Mouse (Mus musculus): ENCODE measurements around the gene Gak. TPM values are rescaled to one million over a fixed set of nuclear protein-coding genes. Genes with fewer than 3 reads are reported as not detected.

Gene Gak
- polyA plus RNA-seq, 1 experiment: 84.9 TPM

GRCm38 (mm10) chr5:108669986-108670385 is 40.4 kb upstream of the Gak start:
- Histone ChIP-seq H3K4me3 (ENCODE audit: insufficient read depth, low read length) (peak overlapping the region; percentile 81), H3K27ac (ENCODE audit: insufficient read depth, low read length) (0 out of 2 replicates have a peak overlapping the region, but pooled peaks have one; percentile 10), H3K4me1 (ENCODE audit: control insufficient read depth, insufficient read depth, low read length) (peaks cover 2% of the 10 kb centered on the region)
- no peak for TF ChIP-seq POLR2A (IDR thresholded peaks at IDR 0.05; ENCODE audit: extremely low read depth, insufficient read depth, low read length)
- TF ChIP-seq CTCF (IDR thresholded peaks at IDR 0.05; ENCODE audit: extremely low read depth, insufficient read depth, low read length): no peak

DNA sequence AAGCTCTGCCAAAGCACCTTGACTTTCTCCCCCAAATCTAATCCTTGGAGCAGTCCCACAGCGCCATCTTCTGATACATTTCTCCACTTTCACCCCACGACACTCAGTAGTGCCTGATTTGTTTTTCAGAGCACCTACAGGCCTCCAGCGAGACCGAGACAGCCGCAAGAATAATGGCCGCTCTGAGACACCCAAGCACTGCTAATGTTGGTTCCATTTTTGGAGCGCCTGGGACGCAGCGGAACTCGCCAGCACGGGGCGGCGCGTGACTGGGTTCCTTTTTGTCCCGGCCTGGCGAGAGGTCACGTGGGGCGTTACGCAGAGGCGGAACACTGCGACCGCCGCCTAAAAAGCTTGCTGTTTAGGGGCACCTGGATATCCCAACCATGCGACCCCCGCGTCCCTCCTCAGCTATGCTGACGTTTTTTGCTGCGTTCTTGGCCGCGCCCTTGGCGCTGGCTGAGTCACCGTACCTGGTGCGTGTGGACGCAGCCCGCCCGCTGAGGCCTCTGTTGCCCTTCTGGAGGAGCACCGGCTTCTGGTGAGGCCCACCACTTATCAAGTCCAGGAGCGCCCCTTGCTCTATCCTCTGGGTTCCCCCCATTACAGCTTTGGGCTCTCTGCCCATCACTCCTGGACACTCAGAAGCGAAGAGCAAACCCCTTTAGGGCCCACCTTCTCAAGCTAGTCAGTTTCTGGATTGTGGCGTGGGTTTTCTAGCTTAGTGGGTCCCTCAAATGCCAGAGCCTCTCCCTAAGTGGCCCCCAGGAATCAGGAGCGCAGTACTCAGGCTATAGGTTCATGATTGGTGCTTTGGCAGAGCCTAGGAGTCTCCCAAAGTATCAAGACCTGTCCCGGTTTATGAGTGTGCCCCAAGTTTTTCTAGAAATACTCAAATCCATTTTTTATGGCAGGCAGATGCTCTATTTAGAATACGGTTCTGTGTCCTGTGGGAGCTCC is 39.7 kb upstream of the Gak start, which contains the start of gene Dgkq:
Dgkq (minus strand) TSS at position 696 of the 960 bp plus-strand sequence.
- TF ChIP-seq CTCF (IDR thresholded peaks at IDR 0.05; ENCODE audit: extremely low read depth, insufficient read depth, low read length) (peak; percentile 56), POLR2A (IDR thresholded peaks at IDR 0.05; ENCODE audit: extremely low read depth, insufficient read depth, low read length) (peak; percentile 78; the same call in 1 of the 2 replicates)
- peak within 1 kb of the TSS; percentile 98 for H3K27ac ChIP-seq (ENCODE audit: insufficient read depth, low read length)
- H3K4me3 ChIP-seq (ENCODE audit: insufficient read depth, low read length): peak within 1 kb of the TSS; percentile 81
- H3K4me1 ChIP-seq (ENCODE audit: control insufficient read depth, insufficient read depth, low read length): peaks cover 2% of the 10 kb centered on the region

DNA sequence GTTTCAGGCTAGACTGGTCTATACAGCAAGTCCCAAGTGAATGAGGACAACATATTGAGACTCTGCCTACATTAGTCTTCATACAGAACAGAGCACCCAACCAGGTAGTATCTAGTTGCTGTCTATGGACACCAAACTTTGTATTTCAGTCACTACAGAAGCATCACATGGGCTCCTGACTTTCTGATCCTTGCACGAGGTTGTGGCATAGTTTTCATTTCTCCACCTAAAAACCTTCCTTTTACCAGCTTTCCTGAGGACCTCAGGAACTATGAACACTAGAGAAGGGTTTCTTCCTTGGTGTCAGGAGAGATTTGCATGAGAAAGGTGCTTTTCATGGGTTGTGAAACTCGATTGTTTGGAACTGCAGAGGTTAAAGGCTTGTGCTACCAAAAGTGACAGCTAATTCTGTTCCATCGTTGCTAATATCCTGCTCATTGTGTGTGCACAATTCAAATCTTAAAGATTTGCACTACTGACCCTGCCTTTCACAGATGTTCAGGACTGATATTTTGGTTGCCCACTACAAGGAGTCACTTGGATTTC is 38.9 kb upstream of the Gak start:
- Histone ChIP-seq H3K27ac (ENCODE audit: insufficient read depth, low read length) (peak overlapping the region; percentile 98), H3K4me3 (ENCODE audit: insufficient read depth, low read length) (peak overlapping the region; percentile 81), H3K4me1 (ENCODE audit: control insufficient read depth, insufficient read depth, low read length) (peaks cover 2% of the 10 kb centered on the region)
- TF ChIP-seq POLR2A (IDR thresholded peaks at IDR 0.05; ENCODE audit: extremely low read depth, insufficient read depth, low read length) (no peak), CTCF (IDR thresholded peaks at IDR 0.05; ENCODE audit: extremely low read depth, insufficient read depth, low read length) (no peak)

DNA sequence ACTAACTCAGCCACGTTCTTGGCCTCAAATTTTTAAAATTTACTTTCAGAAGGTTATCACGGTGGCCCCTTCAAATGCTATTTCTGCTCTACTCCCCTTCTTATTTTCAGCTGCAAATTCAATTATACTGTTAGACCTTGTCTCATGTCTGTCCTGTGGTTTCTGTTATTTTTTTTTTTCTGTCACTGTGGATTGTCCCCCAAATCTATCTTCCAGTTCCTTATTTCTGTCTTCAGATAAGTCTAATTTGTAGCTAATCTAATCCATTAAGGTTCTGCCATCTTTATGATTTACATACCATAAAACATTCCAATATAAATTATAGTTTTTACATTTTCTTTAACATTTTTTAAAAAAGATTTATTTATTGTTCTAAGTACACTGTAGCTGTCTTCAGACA is 37.8 kb upstream of the Gak start:
- peaks cover 2% of the 10 kb centered on the region for H3K4me1 ChIP-seq (ENCODE audit: control insufficient read depth, insufficient read depth, low read length)
- H3K27ac ChIP-seq (ENCODE audit: insufficient read depth, low read length): no peak overlapping the region
- no peak overlapping the region for H3K4me3 ChIP-seq (ENCODE audit: insufficient read depth, low read length)
- TF ChIP-seq CTCF (IDR thresholded peaks at IDR 0.05; ENCODE audit: extremely low read depth, insufficient read depth, low read length) (no peak), POLR2A (IDR thresholded peaks at IDR 0.05; ENCODE audit: extremely low read depth, insufficient read depth, low read length) (no peak)

GRCm38 (mm10) chr5:108665066-108665465 is 35.5 kb upstream of the Gak start:
- Histone ChIP-seq H3K27ac (ENCODE audit: insufficient read depth, low read length) (no peak overlapping the region), H3K4me3 (ENCODE audit: insufficient read depth, low read length) (no peak overlapping the region), H3K4me1 (ENCODE audit: control insufficient read depth, insufficient read depth, low read length) (peaks cover 5% of the 10 kb centered on the region)
- TF ChIP-seq CTCF (IDR thresholded peaks at IDR 0.05; ENCODE audit: extremely low read depth, insufficient read depth, low read length): no peak
- TF ChIP-seq POLR2A (IDR thresholded peaks at IDR 0.05; ENCODE audit: extremely low read depth, insufficient read depth, low read length): no peak

DNA sequence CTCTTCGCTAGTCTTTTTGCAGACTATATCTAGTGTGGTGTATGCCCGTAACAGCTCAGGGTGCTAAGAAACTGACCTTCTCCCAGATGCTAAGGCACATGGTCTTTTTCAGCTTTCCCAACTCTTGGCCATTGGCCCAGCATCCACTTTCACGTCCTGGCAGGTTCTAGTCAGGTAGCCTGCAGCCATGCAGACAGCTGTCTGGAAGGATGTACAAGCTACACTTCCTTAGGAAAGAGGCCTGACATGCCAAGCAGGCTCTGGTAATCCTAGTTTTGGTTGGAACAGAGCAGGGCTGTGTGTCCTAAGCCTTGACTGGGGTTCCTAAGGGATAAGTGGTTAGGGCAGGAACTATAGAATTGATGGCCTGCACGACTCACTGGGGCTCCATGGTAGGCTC is 33.2 kb upstream of the Gak start:
- Histone ChIP-seq H3K27ac (ENCODE audit: insufficient read depth, low read length) (no peak overlapping the region), H3K4me3 (ENCODE audit: insufficient read depth, low read length) (no peak overlapping the region), H3K4me1 (ENCODE audit: control insufficient read depth, insufficient read depth, low read length) (peaks cover 11% of the 10 kb centered on the region)
- TF ChIP-seq CTCF (IDR thresholded peaks at IDR 0.05; ENCODE audit: extremely low read depth, insufficient read depth, low read length) (no peak), POLR2A (IDR thresholded peaks at IDR 0.05; ENCODE audit: extremely low read depth, insufficient read depth, low read length) (no peak)

- Histone ChIP-seq H3K27ac (ENCODE audit: insufficient read depth, low read length) (no peak overlapping the region), H3K4me3 (ENCODE audit: insufficient read depth, low read length) (peak overlapping the region; percentile 95), H3K4me1 (ENCODE audit: control insufficient read depth, insufficient read depth, low read length) (peaks cover 11% of the 10 kb centered on the region)
- TF ChIP-seq CTCF (IDR thresholded peaks at IDR 0.05; ENCODE audit: extremely low read depth, insufficient read depth, low read length) (no peak), POLR2A (IDR thresholded peaks at IDR 0.05; ENCODE audit: extremely low read depth, insufficient read depth, low read length) (peak; percentile 84)
Observed at GRCm38 (mm10) chr5:108660632-108661268, 31.2 kb upstream of the Gak start.

GRCm38 (mm10) chr5:108659698-108660631 is 30.4 kb upstream of the Gak start, which contains the start of gene Idua:
Idua (plus strand) TSS chr5:108660331.
- no peak within 1 kb of the TSS for H3K27ac ChIP-seq (ENCODE audit: insufficient read depth, low read length)
- no peak for TF ChIP-seq POLR2A (IDR thresholded peaks at IDR 0.05; ENCODE audit: extremely low read depth, insufficient read depth, low read length)
- TF ChIP-seq CTCF (IDR thresholded peaks at IDR 0.05; ENCODE audit: extremely low read depth, insufficient read depth, low read length): no peak
- peaks cover 11% of the 10 kb centered on the region for H3K4me1 ChIP-seq (ENCODE audit: control insufficient read depth, insufficient read depth, low read length)
- H3K4me3 ChIP-seq (ENCODE audit: insufficient read depth, low read length): peak within 1 kb of the TSS; percentile 95
